Mouse (Mus musculus) MN1 (cell line): Measurements from ENCODE around the gene Ints14.
A peak's percentile ranks its signal among the peaks of the same experiment; 100 is the strongest.

ENCODE experiments used
- DNase-seq: peaks from one replicate; pipeline ENCODE4 v3.0.0-alpha.2; 2016; ENCODE audit warnings: low spot score

Ints14 gene

GRCm38 (mm10) chr9:64960117-64960977 lies at the start of gene Ints14:
Gene Ints14 (plus strand): TSS chr9:64960905.
- peak; percentile 97 for DNase-seq

- DNase-seq, result no peak
These were observed 47.3 kb upstream of the Ints14 start for GRCm38 (mm10) chr9:64913406-64913805.

- DNase-seq, result no peak
These were observed 46.7 kb upstream of the Ints14 start for GRCm38 (mm10) chr9:64913973-64914372.

- DNase-seq, result no peak
These were observed 46.1 kb upstream of the Ints14 start for GRCm38 (mm10) chr9:64914629-64915028.

GRCm38 (mm10) chr9:64918560-64918959 lies 42.1 kb upstream of the Ints14 start:
- no peak for DNase-seq

GRCm38 (mm10) chr9:64925771-64926170 lies 34.9 kb upstream of the Ints14 start:
- DNase-seq, result no peak

GRCm38 (mm10) chr9:64926201-64926991 lies 34.3 kb upstream of the Ints14 start:
- peak; percentile 95 for DNase-seq

- no peak for DNase-seq
These were observed 30.4 kb upstream of the Ints14 start for GRCm38 (mm10) chr9:64930256-64930655.

- DNase-seq, result peak; percentile 39
These were observed 28.7 kb upstream of the Ints14 start for GRCm38 (mm10) chr9:64931751-64932610.

- DNase-seq, result peak; percentile 84
These were observed 26.5 kb upstream of the Ints14 start for GRCm38 (mm10) chr9:64934015-64934754.

GRCm38 (mm10) chr9:64936508-64936907 lies 24.2 kb upstream of the Ints14 start:
- DNase-seq, result peak; percentile 71

- DNase-seq, result no peak
These were observed 23.2 kb upstream of the Ints14 start for GRCm38 (mm10) chr9:64937491-64937890.

GRCm38 (mm10) chr9:64938535-64938934 lies 22.2 kb upstream of the Ints14 start:
- DNase-seq, result no peak

- DNase-seq, result no peak
These were observed 21.4 kb upstream of the Ints14 start for GRCm38 (mm10) chr9:64939281-64939680.

GRCm38 (mm10) chr9:64939790-64940189 lies 20.9 kb upstream of the Ints14 start:
- no peak for DNase-seq

GRCm38 (mm10) chr9:64940731-64941346 lies 19.9 kb upstream of the Ints14 start:
- DNase-seq, result peak; percentile 45

- DNase-seq, result no peak
These were observed 19.1 kb upstream of the Ints14 start for GRCm38 (mm10) chr9:64941650-64942049.

GRCm38 (mm10) chr9:64943997-64944396 lies 16.7 kb upstream of the Ints14 start:
- DNase-seq, result no peak

GRCm38 (mm10) chr9:64947483-64948095 lies 13.1 kb upstream of the Ints14 start:
- DNase-seq, result no peak

GRCm38 (mm10) chr9:64951161-64951657 lies 9.5 kb upstream of the Ints14 start, which contains the start of gene Slc24a1:
Gene Slc24a1 (minus strand): TSS chr9:64951607.
- DNase-seq, result no peak
